Mouse (Mus musculus): ENCODE results near the gene Tspo. TPM values are rescaled to one million over a fixed set of nuclear protein-coding genes. Genes with fewer than 3 reads are reported as not detected.

Tspo gene
- total and polyA plus RNA-seq, 2 experiments from 2014 or later: 9.6 to 17.3 TPM

DNA sequence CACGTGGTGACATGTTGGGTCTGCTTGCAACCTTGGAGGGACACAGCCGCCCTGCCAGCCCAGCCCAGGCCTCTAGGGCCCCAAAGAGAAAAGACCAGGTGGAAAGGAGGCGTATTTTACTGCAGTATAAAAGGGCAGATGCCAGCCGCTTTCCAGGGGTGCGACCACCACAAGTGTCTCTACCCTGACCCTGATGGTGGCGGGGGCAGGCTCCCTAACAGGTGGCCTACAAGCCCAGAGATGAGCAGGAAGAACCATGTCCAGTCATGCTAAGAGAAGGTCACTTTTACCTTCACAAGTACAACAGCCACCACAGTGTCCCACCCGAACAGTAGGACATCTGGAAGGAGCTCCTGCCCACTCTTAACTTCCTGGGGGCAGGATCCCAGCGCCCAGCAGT lies 12.2 kb downstream of the Tspo start:
- Histone ChIP-seq H3K27me3 (ENCODE audit: insufficient read depth, low read length) (no peaks in the 10 kb centered on the region), H3K9ac (replicated peaks; ENCODE audit: low read length) (no peak overlapping the region), H3K4me3 (ENCODE audit: low read length) (no peak overlapping the region), H3K4me1 (ENCODE audit: insufficient read depth, low read length) (no peaks in the 10 kb centered on the region), H3K9me3 (ENCODE audit: low read length) (no peaks in the 10 kb centered on the region), H3K4me2 (ENCODE audit: low read depth, low read length) (no peak overlapping the region), H3K27ac (no peak overlapping the region), H3K36me3 (ENCODE audit: insufficient read depth, low read length) (peaks cover 48% of the 10 kb centered on the region)
- no peak for DNase-seq (ENCODE audit: low spot score)
- WGBS: 93% methylated on average over 8 of the region's 8 CpGs
- no peak for TF ChIP-seq CTCF (IDR thresholded peaks at IDR 0.05; ENCODE audit: low read depth)
- no peak for ATAC-seq

DNA sequence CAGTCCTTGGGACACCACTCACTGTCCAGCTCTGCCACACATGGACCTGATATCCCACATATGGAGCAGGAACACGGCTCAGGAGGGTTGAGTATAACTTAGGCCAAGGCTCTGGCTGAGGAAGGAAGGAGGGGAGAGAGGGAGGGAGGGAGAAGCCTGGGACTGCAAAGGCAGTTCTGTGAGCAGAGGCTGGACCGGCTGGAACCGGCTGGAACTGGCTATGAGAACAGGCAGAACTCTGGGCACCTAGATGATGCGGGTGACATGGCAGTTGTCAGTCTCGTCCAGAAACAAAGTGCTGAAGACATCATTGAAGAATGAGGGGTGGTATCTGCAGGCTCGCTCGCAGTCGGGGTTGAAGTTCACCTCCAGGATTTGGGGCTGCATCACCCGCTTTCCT lies 13.3 kb downstream of the Tspo start:
- Histone ChIP-seq H3K27me3 (ENCODE audit: insufficient read depth, low read length) (no peaks in the 10 kb centered on the region), H3K4me1 (ENCODE audit: insufficient read depth, low read length) (no peaks in the 10 kb centered on the region), H3K27ac (no peak overlapping the region), H3K9ac (replicated peaks; ENCODE audit: low read length) (no peak overlapping the region), H3K36me3 (ENCODE audit: insufficient read depth, low read length) (peaks cover 59% of the 10 kb centered on the region), H3K9me3 (ENCODE audit: low read length) (no peaks in the 10 kb centered on the region), H3K4me2 (ENCODE audit: low read depth, low read length) (no peak overlapping the region), H3K4me3 (ENCODE audit: low read length) (no peak overlapping the region)
- DNase-seq (ENCODE audit: low spot score) (no peak), ATAC-seq (no peak)
- 93% methylated on average over 9 of the region's 9 CpGs for WGBS
- TF ChIP-seq CTCF (IDR thresholded peaks at IDR 0.05; ENCODE audit: low read depth): no peak

DNA sequence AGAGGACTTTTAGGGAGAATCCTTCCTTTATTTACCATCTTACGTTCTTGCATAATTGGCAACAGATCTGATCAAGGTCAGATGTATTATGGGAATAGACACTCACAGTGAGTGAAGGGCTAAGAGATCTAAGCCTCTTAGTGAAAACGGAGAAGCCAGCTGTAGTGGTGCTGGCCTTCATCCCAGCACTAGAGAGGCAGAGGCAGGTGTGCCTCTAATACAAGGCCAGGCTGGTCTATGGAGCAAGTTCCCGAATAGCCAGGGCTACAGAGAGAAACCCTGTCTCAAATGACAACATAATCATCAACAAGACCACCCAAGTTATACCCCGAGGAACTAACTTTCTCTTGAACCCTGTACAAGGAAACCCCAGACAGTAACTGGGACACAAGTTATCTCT lies 19.5 kb downstream of the Tspo start:
- H3K36me3 ChIP-seq (ENCODE audit: insufficient read depth, low read length): peaks cover 85% of the 10 kb centered on the region
- H3K27ac ChIP-seq: no peak overlapping the region
- ATAC-seq (no peak), DNase-seq (ENCODE audit: low spot score) (no peak)
- no peaks in the 10 kb centered on the region for H3K4me1 ChIP-seq (ENCODE audit: insufficient read depth, low read length)
- no peak overlapping the region for H3K4me2 ChIP-seq (ENCODE audit: low read depth, low read length)
- TF ChIP-seq CTCF (IDR thresholded peaks at IDR 0.05; ENCODE audit: low read depth): no peak
- no peaks in the 10 kb centered on the region for H3K27me3 ChIP-seq (ENCODE audit: insufficient read depth, low read length)
- no peak overlapping the region for H3K4me3 ChIP-seq (ENCODE audit: low read length)
- 79% methylated on average over 4 of the region's 4 CpGs for WGBS
- 0 out of 2 replicates have a peak, but pooled peaks cover 2% of the 10 kb centered on the region for H3K9me3 ChIP-seq (ENCODE audit: low read length)
- no peak overlapping the region for H3K9ac ChIP-seq (replicated peaks; ENCODE audit: low read length)

DNA sequence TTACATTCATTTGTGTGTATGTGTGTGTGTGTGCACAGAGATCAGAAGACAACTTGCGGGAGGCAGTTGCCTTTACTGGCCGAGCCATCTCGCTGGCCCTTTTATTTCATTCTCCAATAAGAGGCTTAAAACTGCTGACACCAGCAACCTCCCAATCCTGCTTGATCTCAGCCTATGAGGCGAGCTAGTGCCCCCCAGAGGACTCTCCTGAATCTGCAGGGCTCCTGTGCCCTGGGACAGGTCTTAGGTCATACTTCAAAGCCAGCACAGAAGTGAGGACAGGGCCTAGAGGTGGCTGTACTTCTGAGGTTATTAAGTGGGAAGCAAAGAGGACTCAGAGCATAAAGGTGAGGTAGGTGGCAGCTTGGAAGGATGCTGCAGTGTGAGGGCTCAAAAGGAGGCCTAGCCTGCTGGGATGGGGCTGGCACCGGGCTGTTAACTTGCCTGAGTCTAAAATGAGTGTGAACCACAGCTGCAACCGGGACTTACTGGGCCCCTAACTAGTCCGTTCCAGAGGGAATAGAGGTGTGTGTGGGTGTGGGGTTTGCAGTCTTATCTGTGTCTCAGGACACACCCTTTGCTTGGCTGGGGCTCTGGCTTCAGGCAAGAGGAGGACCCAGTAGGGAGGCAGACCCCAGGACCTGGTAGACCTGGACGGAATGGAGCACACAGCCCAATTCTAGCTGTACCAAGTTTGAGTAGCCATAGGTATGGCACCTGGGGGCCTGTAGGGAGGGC lies 20.2 kb downstream of the Tspo start:
- H3K9me3 ChIP-seq (ENCODE audit: low read length): 0 out of 2 replicates have a peak, but pooled peaks cover 2% of the 10 kb centered on the region
- H3K27ac ChIP-seq: no peak overlapping the region
- ATAC-seq: no peak
- H3K4me2 ChIP-seq (ENCODE audit: low read depth, low read length): no peak overlapping the region
- peaks cover 79% of the 10 kb centered on the region for H3K36me3 ChIP-seq (ENCODE audit: insufficient read depth, low read length)
- H3K9ac ChIP-seq (replicated peaks; ENCODE audit: low read length): no peak overlapping the region
- WGBS: 74% methylated on average over 8 of the region's 8 CpGs
- H3K4me1 ChIP-seq (ENCODE audit: insufficient read depth, low read length): no peaks in the 10 kb centered on the region
- H3K27me3 ChIP-seq (ENCODE audit: insufficient read depth, low read length): no peaks in the 10 kb centered on the region
- TF ChIP-seq CTCF (IDR thresholded peaks at IDR 0.05; ENCODE audit: low read depth): peak; percentile 53
- no peak overlapping the region for H3K4me3 ChIP-seq (ENCODE audit: low read length)
- DNase-seq (ENCODE audit: low spot score): peak; percentile 50

DNA sequence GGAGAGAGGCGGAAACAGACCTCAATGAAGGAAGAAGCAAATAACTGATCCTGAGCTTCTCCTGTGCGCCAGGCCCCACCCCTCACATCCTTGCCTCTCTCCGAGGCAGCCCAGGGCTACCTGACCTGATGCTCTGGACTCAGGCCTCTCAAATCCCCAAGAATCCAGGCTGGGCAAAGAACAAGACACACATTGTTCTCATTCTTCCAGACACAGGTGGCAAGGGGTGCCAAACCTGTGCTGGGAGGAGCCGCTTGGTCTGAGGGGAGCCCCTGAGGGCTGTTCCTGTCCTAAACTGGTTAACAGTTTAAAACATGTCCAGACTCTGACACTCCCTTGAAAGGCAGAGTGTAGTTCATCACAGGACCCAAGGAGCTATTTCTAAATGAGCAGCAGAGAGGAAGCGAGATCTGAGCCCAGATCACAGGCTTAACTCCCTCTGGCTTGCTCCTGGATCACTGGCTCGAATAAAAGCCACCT lies 21.4 kb downstream of the Tspo start:
- no peak for ATAC-seq
- 93% methylated on average over 6 of the region's 6 CpGs for WGBS
- H3K4me1 ChIP-seq (ENCODE audit: insufficient read depth, low read length): no peaks in the 10 kb centered on the region

DNA sequence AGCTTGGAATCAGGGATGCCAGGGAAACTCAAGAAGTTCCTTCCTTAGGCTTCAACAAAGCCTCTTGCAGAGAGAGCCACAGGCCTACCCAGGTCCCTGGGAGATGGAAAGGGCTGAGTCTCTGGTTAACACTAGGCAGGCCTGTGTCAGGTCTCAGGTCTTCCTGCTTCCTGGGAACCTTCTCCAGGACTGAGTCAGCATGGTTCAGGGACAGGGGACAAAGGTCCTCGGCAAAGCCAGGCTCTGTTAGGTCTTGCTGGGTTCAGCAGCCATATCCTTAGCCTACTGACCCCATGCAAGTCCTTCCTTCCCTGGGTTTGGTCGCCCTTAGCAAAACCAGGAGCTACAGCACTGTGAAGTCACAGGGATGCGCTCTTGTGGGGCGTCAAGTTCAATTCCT lies 27.4 kb downstream of the Tspo start:
- no peak for ATAC-seq
- Histone ChIP-seq H3K4me2 (ENCODE audit: low read depth, low read length) (no peak overlapping the region), H3K36me3 (ENCODE audit: insufficient read depth, low read length) (peaks cover 18% of the 10 kb centered on the region), H3K9ac (replicated peaks; ENCODE audit: low read length) (no peak overlapping the region), H3K9me3 (ENCODE audit: low read length) (0 out of 2 replicates have a peak, but pooled peaks cover 2% of the 10 kb centered on the region), H3K4me1 (ENCODE audit: insufficient read depth, low read length) (peaks cover 14% of the 10 kb centered on the region; the same call in 1 of the 2 replicates), H3K4me3 (ENCODE audit: low read length) (no peak overlapping the region), H3K27me3 (ENCODE audit: insufficient read depth, low read length) (no peaks in the 10 kb centered on the region), H3K27ac (no peak overlapping the region)
- TF ChIP-seq CTCF (IDR thresholded peaks at IDR 0.05; ENCODE audit: low read depth): no peak
- WGBS: 92% methylated on average over 4 of the region's 4 CpGs
- DNase-seq (ENCODE audit: low spot score): no peak

More for the DNA sequence above, 21.4 kb downstream of the Tspo start:
- no peaks in the 10 kb centered on the region for H3K27me3 ChIP-seq (ENCODE audit: insufficient read depth, low read length)
- H3K4me2 ChIP-seq (ENCODE audit: low read depth, low read length): no peak overlapping the region
- no peak for TF ChIP-seq CTCF (IDR thresholded peaks at IDR 0.05; ENCODE audit: low read depth)
- peaks cover 70% of the 10 kb centered on the region for H3K36me3 ChIP-seq (ENCODE audit: insufficient read depth, low read length)
- H3K9ac ChIP-seq (replicated peaks; ENCODE audit: low read length): no peak overlapping the region
- no peak overlapping the region for H3K4me3 ChIP-seq (ENCODE audit: low read length)
- DNase-seq (ENCODE audit: low spot score): no peak
- H3K27ac ChIP-seq: no peak overlapping the region
- H3K9me3 ChIP-seq (ENCODE audit: low read length): 0 out of 2 replicates have a peak, but pooled peaks cover 2% of the 10 kb centered on the region

DNA sequence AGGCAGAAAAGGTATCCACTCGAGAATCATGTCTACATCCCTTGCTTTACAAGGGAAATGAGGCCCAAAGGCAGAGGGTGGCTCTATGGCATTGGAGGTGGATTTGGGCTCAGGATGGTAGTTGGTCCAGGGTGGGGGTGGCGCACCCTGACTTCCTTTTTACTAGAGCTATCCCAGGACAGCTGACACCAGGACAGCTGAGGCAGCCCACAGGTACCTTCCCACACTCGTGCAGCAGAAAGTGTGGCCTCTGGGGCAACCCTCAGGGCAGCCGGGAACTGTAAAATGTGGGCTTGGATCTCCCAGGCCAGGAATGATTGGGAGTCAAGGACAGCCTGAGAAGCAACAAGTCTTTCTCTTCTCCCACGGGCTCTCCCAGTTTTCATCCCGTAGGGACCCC lies 28.4 kb downstream of the Tspo start:
- Histone ChIP-seq H3K9me3 (ENCODE audit: low read length) (no peaks in the 10 kb centered on the region), H3K27ac (no peak overlapping the region), H3K4me3 (ENCODE audit: low read length) (no peak overlapping the region), H3K36me3 (ENCODE audit: insufficient read depth, low read length) (peaks cover 9% of the 10 kb centered on the region), H3K9ac (replicated peaks; ENCODE audit: low read length) (no peak overlapping the region), H3K4me1 (ENCODE audit: insufficient read depth, low read length) (peaks cover 14% of the 10 kb centered on the region; the same call in 1 of the 2 replicates), H3K27me3 (ENCODE audit: insufficient read depth, low read length) (no peaks in the 10 kb centered on the region), H3K4me2 (ENCODE audit: low read depth, low read length) (no peak overlapping the region)
- ATAC-seq (no peak), DNase-seq (ENCODE audit: low spot score) (no peak)
- no peak for TF ChIP-seq CTCF (IDR thresholded peaks at IDR 0.05; ENCODE audit: low read depth)
- WGBS: 86% methylated on average over 6 of the region's 6 CpGs
